Mouse (Mus musculus) CH12.LX (cell line): ENCODE measurements at regions not wholly inside any gene's neighbourhood (a gene's known extent, or its start where the extent isn't known, plus 50 kb on each side); places are given as distances from the start of the nearest gene placed in this dataset.

Source experiments
- CTCF ChIP-seq, 2 experiments: IDR thresholded peaks in 1 of 2; conservative IDR thresholded peaks in 1 of 2; 2 replicates each; pipeline ENCODE4 v1.5.1; 2011 to 2012; ENCODE audit warnings: low read depth in 2 of 2, low read length in 2 of 2, improper control_type of control experiment in 1 of 2, inconsistent platforms in 1 of 2, mild to moderate bottlenecking in 1 of 2, moderate library complexity in 1 of 2
- EP300 ChIP-seq: IDR thresholded peaks from 2 replicates; pipeline ENCODE4 v1.6.1; 2011; ENCODE audit warnings: low read length, improper control_type of control experiment
- MAZ ChIP-seq: IDR thresholded peaks from 2 replicates; pipeline ENCODE4 v1.6.1; 2012; ENCODE audit warnings: low read depth, mild to moderate bottlenecking, inconsistent platforms, low read length, improper control_type of control experiment, moderate library complexity
- POLR2A ChIP-seq: IDR thresholded peaks from 2 replicates; pipeline ENCODE4 v1.6.1; 2011; ENCODE audit warnings: low read depth, mild to moderate bottlenecking, improper control_type of control experiment, low read length
- POLR2AphosphoS2 ChIP-seq: IDR thresholded peaks from 2 replicates; pipeline ENCODE4 v1.6.1; 2011; ENCODE audit warnings: low read depth, low read length, improper control_type of control experiment
- RCOR1 ChIP-seq: conservative IDR thresholded peaks from 2 replicates; pipeline ENCODE4 v1.6.1; 2012; ENCODE audit warnings: low read depth, mild to moderate bottlenecking, inconsistent platforms, low read length, improper control_type of control experiment
- TBP ChIP-seq: conservative IDR thresholded peaks from 2 replicates; pipeline ENCODE4 v1.6.1; 2011; ENCODE audit warnings: low read depth, low read length, improper control_type of control experiment

GRCm38 (mm10) chr2:50739599-50739979, 409.3 kb downstream of the Rnd3 start:
- TF ChIP-seq CTCF (conservative IDR thresholded peaks at IDR 0.05 in 1 of 2, IDR thresholded peaks at IDR 0.05 in 1 of 2; ENCODE audit: low read depth in 2 of 2, low read length in 2 of 2) (no peak), POLR2A (no peak), RCOR1 (no peak), POLR2AphosphoS2 (no peak), MAZ (no peak), EP300 (no peak), TBP (no peak)
